Mouse (Mus musculus) c-Kit-negative CD71-positive TER-119-positive erythroid progenitor cells, embryonic 14.5 days (primary cell): Measurements from ENCODE around the gene Cd300lg.
A peak's percentile ranks its signal among the peaks of the same experiment; 100 is the strongest.

Experiments used
- DNase-seq: peaks from one replicate; pipeline ENCODE4 v3.0.0-alpha.2; 2013; ENCODE audit warnings: low read depth, low spot score

Cd300lg gene

DNA sequence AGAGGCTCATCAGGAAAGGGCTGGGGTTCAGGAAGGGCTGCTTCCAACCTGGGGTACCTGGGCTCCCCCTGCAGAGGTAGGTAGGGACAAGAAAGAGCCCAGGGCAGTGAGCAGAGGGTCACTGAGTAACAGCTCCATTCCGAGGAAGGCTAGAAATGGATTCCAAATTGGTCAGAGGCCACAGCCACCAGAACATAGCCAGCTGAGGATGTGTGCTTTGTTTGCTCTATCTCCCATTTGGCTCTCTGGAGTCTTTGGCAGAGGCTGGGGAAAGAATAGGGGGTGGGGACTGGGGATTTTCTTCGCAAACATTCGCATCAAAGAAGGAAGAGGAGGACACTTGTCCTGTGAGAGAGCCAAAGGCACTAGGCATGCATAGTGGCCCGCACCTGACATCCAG lies 10.6 kb downstream of the Cd300lg start:
- no peak for DNase-seq

DNA sequence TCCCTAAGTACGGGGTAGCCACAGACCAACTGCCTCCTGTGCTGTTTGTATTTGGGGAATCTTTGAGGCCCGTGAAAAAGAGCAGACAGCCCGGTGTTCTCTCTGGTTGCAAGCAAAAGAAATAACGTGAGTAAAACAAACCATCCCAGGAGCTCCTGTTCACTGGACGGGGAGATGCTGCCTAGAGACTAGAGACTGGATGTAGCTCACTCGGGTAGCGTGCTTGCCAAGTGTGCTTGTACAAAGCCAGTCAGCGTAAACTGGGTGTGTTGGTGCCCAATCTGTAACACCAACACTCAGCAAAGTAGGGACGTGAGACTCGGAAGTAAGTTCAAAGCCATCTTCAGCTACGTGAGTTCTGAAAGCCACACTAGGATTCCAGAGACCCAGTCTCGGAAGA lies 11.4 kb downstream of the Cd300lg start:
- DNase-seq, result no peak

DNA sequence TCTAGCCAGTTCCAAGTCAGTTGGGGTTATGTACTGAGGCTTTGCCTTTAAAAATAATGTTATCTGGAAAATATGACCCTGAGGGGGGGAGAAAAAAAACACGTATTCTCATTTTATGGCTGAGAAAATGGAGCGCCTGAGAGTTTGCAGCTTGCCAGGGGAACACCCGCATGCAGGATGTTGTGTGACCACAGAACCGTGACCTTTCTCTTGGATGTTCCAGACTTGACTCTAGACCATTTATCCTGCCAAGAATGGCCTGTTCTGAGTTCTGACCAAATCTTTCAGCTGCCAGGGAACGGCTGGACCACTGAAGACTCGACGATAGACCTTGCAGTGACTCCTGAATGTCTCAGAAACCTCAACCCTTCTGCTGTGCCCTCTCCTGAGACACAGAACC lies 11.9 kb downstream of the Cd300lg start:
- no peak for DNase-seq

DNA sequence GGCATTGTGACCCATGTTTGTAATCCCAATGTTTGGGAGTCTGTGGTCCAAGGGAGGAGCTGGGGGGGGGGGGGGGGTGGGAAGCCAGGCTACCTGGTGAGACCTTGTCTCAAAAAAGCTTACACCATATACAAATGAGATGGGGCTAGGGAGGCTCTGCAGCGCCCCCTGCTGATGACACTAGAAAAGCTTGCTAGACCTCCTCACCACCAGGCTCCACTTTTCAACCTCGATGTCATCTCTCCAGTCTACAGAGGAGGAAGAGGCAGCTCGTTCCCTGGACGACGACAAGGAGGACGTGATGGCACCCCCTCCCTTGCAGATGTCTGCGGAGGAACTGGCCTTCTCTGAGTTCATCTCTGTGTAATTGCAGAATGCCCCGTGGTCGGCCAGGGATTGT lies 12.5 kb downstream of the Cd300lg start:
- peak; percentile 31 for DNase-seq

DNA sequence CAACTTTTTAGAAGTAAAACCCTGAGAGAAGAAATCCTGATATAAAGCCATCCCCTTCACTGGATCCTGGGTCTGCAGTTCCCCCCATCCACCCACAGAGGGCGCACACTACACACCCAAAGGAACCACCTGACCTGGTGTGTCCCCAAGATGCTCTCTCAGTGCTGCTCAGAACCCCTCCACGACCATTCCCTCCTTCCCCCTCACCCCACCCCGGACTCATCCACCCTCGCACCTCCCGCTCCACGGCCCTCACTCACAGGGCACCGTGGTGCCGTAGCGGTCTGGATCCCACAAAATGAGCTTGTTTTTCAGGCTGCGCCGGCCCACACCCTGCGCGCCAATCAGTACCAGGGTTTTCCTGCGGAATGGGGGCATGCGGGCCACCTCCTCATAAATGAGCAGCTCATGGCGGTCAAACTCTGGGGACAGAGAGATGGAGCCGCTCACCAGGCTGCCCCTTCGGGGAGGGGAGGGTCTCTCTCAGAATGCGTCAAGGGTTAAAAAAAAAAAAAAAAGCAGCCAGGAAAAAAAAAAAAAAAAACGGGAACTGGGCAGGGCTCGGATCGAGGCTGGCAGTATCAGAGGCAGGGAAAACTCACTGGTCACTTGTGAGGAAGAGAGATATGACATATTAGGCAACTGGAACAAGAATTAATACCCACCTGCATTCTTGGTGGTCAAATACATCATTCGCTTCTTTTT lies 20.1 kb downstream of the Cd300lg start:
- DNase-seq, result peak; percentile 70

DNA sequence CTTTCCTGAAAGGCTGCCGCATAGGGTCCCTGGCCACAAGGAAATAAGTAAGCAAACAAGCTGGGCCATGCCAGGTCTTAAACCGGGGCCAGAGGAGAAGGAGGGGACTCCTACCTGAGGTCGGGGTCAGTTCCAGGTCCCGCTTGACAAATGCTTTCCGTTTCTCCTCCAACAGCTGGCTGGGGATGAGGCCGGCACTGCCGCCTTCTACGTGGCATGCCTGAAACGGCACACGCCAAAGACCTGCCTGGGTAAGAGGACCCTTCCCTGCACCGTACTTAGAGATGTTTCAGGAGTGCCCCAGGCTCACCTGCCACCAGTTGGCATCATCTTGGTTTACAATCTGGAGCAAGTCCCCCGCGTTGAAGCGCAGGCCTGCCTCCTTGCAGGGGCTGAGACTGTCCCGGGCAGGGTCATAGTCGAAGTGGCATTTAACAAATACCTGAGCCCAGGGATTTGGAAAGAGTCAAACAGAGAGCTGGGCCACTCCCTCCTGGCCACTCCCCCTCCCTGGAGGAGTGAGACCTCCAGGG lies 20.7 kb downstream of the Cd300lg start:
- DNase-seq, result no peak

DNA sequence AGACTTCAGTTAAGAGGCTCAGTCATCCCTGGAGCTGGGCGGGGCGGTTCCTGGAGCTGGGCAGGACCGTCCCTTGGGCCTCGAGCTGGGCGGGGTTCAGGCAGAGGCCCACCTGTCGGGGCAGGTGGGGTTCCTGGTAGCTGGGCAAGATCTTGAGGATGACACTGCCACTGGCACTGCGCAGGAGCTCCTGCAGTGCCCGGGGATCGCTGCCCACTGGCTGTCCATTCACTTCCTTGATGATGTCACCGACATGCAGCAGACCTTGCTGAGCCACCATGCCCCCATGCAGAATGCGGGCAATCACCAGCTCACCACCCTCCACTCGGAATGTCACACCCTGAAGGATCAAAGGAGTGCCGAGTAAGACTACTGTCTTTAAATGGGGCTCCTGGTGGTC lies 21.8 kb downstream of the Cd300lg start:
- DNase-seq, result no peak

DNA sequence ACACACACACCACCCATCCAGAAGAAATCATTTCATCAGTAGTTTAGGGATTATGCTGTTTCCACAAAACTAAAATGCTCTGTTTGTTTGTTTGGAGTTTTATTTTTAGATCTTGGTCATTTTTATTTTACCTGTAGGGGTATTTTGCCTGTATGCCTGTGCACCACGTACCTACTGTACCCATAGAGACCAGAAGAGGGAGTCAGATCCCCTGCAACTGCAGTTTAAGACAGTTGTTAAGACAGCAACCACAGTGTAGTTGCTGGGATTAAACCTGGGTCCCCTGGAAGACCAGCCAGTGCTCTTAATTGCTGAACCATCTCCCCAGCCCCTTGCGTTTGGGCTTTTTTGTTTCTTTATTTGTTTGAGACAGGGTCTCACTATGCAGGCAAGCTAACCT lies 27.7 kb downstream of the Cd300lg start:
- DNase-seq, result no peak

DNA sequence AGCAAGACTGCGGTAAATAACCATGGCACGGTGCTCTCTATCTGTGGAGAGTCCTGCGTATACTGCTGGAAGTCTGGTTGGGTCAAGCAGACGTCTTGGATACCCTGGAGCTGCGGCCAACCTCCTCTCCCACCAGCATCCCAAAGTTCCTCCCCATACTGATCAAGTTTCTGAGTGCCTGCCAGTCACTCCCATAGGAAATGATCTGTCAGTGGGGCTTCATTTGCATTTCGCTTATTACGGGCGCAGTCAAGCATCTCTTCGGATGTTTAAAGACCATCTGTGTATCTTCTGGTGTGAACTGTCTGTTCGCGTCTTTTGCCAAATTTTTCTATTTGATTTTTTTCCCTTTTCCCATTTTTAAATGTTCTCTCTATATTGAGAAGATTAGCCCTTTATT lies 28.3 kb downstream of the Cd300lg start:
- no peak for DNase-seq

DNA sequence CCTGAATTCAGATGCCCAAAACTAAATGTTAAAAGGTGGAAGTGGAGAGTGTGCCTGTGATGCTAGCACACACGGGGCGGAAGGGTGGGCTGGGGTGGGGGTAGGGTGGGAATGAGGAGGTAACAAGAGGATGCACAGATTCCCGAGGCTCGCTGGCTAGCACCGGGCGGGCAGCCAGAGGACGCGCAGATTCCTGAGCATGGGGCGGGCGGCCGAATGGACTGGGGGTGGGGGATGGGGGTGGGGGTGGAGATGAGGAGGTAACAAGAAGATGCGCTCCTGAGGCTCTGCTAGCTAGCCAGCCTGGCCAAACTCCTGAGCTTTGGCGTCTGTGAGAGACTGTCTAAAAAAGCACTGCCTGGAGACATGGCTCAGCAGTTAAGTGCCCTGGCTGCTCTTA lies 29.1 kb downstream of the Cd300lg start:
- DNase-seq, result no peak

DNA sequence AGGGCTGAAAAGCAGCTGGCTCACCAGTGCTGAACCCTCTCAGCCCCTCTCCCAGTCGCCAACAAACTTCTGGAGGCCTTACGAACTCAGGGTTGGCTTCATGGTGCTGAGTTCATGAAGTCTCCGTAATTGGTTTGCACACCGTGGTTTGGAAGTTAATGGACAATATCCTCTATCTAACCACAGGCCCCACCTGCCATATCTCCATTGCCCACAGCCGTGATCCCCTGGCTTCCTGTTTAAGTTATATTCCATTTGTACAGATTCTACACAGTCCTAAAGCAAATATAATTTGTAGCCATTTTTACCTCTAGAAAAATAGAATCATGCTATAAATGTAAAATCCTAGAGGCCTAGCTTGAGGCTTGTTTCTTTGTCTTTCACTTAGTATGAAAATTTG lies 31.4 kb downstream of the Cd300lg start:
- no peak for DNase-seq

DNA sequence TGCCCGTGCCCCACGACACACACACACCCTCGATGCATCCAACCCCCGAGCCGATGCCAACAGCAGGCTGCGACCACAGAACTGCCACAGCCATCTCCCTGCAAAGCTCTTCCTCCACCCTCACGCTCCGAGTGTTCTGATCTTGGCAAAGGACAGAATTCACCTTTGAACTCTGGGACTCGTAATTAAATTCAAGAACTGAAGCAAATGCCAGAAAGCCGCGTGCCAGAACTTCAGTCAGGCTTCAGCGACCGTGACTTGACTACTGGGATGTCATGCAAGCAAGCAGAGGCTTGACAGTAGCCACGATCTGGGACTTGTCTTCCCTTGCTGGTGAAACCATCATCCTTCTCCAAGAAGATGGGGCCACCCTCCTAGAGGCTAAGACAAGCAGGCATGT lies 32.4 kb downstream of the Cd300lg start:
- no peak for DNase-seq

DNA sequence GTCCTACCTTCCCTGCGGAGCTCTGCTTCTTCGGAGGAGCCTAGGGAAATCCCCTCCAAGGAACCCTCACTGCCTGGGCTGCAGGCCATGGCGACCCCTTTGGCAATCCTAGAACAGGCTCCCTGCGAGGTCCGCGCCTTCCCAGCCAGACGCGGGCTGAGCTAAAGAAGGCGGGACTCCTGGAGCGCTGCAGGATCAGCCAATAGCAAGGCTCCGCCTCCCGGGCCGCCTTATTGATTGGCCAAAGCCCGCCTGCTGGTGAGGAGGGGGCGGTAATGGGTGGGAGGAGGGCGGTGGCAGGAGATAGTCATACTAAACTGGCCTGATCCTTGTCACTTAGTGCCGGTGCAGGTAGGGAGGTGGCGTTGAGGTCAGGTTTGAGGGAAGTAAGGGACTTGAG lies 41.0 kb downstream of the Cd300lg start:
- no peak for DNase-seq

DNA sequence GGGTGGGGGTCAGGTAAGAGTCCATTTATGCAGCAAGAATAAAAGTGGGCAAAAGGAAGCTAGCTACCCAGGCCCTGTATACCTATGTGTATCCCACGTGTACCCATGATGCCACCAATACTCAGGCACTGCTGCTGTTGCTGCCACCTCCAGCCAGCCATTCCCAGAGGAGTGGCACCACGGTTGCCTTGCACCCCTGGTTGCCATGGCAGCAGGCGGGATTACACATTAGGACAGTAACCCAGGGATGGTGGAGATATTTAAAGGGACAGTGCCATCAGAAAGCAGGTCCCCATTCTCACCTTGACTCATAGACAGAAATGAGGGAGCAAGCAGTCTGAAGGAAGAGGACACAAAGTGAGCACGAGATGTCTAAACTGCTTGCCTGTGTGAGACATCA lies 41.9 kb downstream of the Cd300lg start:
- no peak for DNase-seq

DNA sequence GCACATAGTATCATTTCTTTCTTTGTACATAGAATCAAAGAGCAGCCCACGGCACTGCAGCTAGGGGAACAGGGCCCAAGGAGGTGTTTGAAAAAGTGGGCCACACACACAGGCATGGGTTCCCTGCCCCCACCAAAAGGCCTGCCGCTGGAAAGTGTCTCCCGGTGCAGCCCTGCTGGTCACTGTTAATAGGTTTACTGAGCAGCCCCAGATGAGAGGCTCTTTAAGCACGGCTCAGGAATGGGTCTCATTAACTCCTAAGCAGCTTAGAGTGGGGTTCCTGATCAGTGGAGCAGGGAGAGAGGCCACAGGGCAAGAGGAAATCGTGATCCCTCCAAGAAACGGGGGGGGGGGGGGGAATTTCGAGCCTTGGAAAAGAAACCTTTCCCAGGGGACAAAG lies 42.9 kb downstream of the Cd300lg start:
- no peak for DNase-seq

DNA sequence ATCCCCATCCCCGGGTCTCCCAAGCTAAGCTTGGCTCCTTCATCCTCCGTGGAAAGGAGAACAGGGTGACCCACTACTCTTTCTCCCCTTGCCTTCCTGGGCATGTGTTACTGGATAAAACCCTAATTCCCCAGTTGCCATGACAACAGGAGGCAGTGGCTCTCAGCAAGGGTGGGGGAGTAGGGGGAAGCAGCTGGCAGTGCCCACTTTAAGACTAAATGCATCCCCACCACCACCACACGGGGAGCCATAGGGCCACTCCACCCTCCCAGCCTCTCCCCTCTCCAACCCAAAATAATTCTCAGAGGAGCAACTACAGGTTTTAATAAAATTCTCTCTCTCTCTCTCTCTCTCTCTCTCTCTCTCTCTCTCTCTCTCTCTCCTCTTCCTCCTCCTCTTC lies 45.0 kb downstream of the Cd300lg start:
- DNase-seq, result no peak

DNA sequence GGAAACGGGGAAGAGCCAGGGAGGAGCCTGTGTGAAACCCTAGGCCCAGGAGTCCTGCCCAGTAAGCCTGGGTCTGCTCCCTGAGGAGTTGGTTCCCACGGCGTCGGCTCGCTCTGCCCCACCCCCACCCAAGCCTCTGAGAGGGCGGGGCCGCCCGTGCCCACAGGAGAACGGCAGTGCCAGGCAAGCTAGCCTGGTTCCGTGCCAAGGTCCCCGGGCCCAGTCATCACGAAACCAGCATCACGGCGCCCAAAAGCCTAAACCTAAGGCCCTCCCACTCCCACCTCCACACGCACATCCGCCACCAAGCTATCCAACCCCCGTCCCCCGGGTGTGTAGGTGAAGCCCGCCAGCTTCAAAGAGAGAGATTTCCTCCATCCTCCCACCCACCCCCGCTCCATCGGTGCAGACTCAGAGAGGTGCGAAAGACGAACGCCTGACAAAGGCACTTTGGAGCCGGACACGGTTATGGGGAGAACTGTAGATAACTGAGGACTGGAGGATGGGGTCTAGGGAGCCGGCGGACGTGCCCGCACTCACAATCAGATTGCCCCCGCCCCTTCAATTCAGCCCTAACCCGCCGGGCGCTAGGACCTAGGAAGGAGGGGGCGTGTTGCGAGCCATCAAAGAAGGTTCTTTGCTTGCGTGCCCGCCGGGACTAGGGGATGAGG lies 45.9 kb downstream of the Cd300lg start:
- DNase-seq, result peak; percentile 57

DNA sequence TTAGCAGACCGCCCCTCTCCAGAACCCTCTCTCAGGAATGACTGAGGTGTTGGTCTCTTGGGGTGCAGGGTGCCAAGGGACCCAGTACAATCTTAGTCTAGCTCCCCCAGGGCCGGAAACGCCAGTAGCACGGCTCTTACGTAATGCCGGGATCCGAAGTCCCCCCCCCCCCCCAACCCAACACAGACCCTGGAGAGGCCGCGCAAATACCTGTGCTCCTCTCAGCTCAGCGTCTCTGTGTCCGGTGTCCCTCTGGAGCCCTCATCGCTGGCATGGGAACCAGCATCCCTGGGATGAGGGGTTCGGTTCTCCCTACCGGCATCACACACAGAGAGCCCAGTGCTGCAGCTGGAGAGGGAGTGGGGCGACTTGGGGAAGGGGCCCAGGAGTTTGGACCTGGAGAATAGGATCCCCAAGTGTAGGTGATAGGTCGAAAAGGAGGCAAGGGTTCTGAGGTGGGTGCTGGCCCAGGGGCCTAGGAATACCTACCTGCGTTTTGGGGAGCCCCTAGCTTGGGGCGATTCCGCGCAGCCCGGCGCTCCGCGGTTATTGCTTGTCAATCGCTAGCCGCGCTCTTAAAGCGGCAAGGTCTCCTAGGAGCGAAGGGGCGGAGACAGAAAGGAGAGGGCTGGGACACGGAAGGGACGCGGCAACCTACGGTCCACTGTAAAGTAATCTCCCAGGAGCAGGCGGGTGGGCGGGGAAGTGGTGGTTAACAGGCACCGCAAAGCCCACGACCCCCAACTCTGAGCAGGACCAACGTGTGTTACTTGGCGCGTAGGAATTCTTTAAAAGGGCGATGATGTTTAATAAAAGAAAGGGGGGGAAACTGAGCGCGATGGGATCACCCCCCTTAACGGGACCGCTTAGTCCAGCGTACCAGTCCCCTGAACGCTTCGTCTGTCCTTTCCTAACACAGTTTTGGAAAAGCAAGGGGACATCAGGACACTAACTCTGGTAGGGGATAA lies 46.9 kb downstream of the Cd300lg start, which contains the start of gene Mpp2:
Gene Mpp2, minus strand, starts transcription at position 585 of the 968 bp plus-strand sequence.
- DNase-seq, result peak; percentile 86

DNA sequence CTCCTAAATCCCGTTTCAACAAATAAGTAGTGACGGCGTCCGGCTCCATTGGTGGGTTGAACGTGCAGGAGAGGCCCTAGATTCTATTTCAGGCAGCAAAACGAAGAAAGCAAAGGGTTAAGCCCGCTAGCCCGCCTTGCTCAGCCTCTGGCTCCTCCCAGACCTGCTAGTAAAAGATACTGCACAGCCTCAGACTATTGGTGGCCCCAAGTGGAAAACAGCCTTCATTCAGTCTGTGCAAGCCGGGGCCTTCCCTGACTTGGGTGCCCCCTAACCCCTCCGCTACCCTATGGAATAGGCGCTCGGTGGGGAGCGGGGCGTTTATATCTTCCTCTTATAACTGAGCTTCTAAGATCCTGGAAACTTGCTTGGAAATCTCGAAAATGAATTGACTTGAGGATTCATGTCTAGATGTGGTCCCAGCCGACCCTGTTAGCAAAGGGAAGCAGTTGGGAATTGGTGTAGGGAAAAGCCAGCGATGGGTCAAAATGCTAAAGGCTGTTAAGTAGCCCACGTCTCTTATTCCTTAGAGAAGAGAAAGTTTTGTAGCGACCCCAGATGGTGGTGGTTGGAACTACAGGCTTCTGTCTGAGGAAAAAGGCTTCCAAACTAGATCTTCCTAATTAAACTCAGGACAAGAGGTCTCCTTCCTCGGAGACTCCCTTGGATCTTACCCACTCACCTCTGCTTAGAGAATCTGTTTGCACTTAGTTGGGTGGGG lies 47.9 kb downstream of the Cd300lg start:
- peak; percentile 81 for DNase-seq

DNA sequence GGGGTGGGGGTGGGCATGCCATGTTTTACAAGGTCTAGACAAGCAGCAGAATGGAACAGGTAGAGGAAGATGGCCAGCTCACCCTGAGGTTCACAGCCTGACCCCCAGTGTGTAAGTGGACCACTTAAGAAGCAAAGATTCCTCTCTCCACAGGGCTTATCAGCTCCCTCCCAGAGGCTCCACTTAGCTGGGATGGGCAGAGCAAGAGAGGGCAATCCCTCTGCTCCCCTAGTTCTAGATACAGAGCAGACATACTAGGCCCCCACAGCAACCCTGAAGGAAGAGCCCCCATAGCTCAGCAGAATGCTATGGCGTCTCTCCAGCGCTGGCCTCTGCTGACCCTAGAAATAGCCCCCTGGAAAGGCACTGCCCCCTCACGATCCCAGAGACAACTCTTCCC lies 54.4 kb downstream of the Cd300lg start:
- no peak for DNase-seq

DNA sequence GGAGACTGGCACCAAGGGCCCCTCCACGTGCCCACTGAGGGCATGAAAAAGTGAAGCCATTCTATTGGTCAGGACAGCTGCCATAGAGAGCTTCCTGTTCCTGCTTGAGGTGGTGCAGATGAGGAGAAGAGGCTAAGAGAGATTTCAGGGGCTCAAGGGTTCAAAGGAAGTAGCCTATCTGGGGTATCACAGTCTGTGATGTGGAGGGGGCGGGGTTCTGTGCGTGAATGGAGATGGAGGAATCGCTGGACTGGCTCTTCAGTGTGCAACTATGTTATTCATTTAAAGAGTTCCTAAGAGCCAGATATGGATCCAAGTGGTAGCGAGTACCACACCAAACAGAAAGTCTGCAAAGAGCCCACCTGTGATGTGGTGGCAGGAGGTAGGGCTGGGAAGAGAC lies 55.1 kb downstream of the Cd300lg start:
- no peak for DNase-seq
